Mouse (Mus musculus): Measurements from ENCODE around the gene Plk5. TPM values are rescaled to one million over a fixed set of nuclear protein-coding genes. Genes with fewer than 3 reads are reported as not detected.

The Plk5 gene
- polyA plus RNA-seq, 1 experiment from 2014 or later: 0.11 TPM

GRCm38 (mm10) chr10:80320340-80320760 is 35.9 kb upstream of the Plk5 start, which contains the start of gene 2310011J03Rik:
TSS of gene 2310011J03Rik (minus strand) at chr10:80320537.
- peak within 1 kb of the TSS; percentile 77 for H3K4me3 ChIP-seq (ENCODE audit: low read depth, low read length)
- ATAC-seq (ENCODE audit: low FRiP score) (peak; percentile 46; the same call in 1 of the 2 replicates), DNase-seq (ENCODE audit: low spot score) (peak; percentile 94)
- peaks cover 5% of the 10 kb centered on the region; the same call in 1 of the 2 replicates for H3K27me3 ChIP-seq (ENCODE audit: control insufficient read depth, insufficient read depth, low read length)
- 2% methylated on average over 33 of the region's 34 CpGs for WGBS
- peak within 1 kb of the TSS; percentile 70 for H3K9ac ChIP-seq (ENCODE audit: low read depth, low read length)
- H3K9me3 ChIP-seq (ENCODE audit: control insufficient read depth, low read length): no peaks in the 10 kb centered on the region
- H3K4me2 ChIP-seq (replicated peaks; ENCODE audit: low read depth, low read length): peak within 1 kb of the TSS; percentile 73
- no peak within 1 kb of the TSS for H3K27ac ChIP-seq (ENCODE audit: low read depth, low read length)
- H3K4me1 ChIP-seq (replicated peaks; ENCODE audit: control insufficient read depth, insufficient read depth, low read length): peaks cover 12% of the 10 kb centered on the region; the same call in 1 of the 2 replicates
- H3K36me3 ChIP-seq (ENCODE audit: control insufficient read depth, insufficient read depth, low read length): 0 out of 2 replicates have a peak, but pooled peaks cover 2% of the 10 kb centered on the region

GRCm38 (mm10) chr10:80321014-80321669 is 35.1 kb upstream of the Plk5 start:
- DNase-seq (ENCODE audit: low spot score): no peak
- no peak overlapping the region for H3K9ac ChIP-seq (ENCODE audit: low read depth, low read length)
- H3K4me1 ChIP-seq (replicated peaks; ENCODE audit: control insufficient read depth, insufficient read depth, low read length): 0 out of 2 replicates have a peak, but pooled peaks cover 7% of the 10 kb centered on the region
- H3K4me2 ChIP-seq (replicated peaks; ENCODE audit: low read depth, low read length): no peak overlapping the region
- no peak overlapping the region for H3K27ac ChIP-seq (ENCODE audit: low read depth, low read length)
- no peaks in the 10 kb centered on the region for H3K9me3 ChIP-seq (ENCODE audit: control insufficient read depth, low read length)
- 0 out of 2 replicates have a peak, but pooled peaks cover 1% of the 10 kb centered on the region for H3K36me3 ChIP-seq (ENCODE audit: control insufficient read depth, insufficient read depth, low read length)
- peaks cover 2% of the 10 kb centered on the region; the same call in 1 of the 2 replicates for H3K27me3 ChIP-seq (ENCODE audit: control insufficient read depth, insufficient read depth, low read length)
- no peak overlapping the region for H3K4me3 ChIP-seq (ENCODE audit: low read depth, low read length)
- 73% methylated on average over 6 of the region's 6 CpGs for WGBS
- ATAC-seq (ENCODE audit: low FRiP score): no peak

GRCm38 (mm10) chr10:80321670-80322581 is 34.3 kb upstream of the Plk5 start:
- Histone ChIP-seq H3K9ac (ENCODE audit: low read depth, low read length) (no peak overlapping the region), H3K36me3 (ENCODE audit: control insufficient read depth, insufficient read depth, low read length) (no peaks in the 10 kb centered on the region), H3K27me3 (ENCODE audit: control insufficient read depth, insufficient read depth, low read length) (peaks cover 2% of the 10 kb centered on the region; the same call in 1 of the 2 replicates), H3K27ac (ENCODE audit: low read depth, low read length) (no peak overlapping the region), H3K4me3 (ENCODE audit: low read depth, low read length) (no peak overlapping the region), H3K9me3 (ENCODE audit: control insufficient read depth, low read length) (no peaks in the 10 kb centered on the region), H3K4me1 (replicated peaks; ENCODE audit: control insufficient read depth, insufficient read depth, low read length) (0 out of 2 replicates have a peak, but pooled peaks cover 7% of the 10 kb centered on the region), H3K4me2 (replicated peaks; ENCODE audit: low read depth, low read length) (no peak overlapping the region)
- ATAC-seq (ENCODE audit: low FRiP score) (no peak), DNase-seq (ENCODE audit: low spot score) (no peak)
- 86% methylated on average over 21 of the region's 21 CpGs for WGBS

GRCm38 (mm10) chr10:80322811-80323211 is 33.4 kb upstream of the Plk5 start:
- no peak; the same call in 1 of the 2 replicates for ATAC-seq (ENCODE audit: low FRiP score)
- Histone ChIP-seq H3K9ac (ENCODE audit: low read depth, low read length) (peak overlapping the region; percentile 57; the same call in 1 of the 2 replicates), H3K27me3 (ENCODE audit: control insufficient read depth, insufficient read depth, low read length) (peaks cover 2% of the 10 kb centered on the region; the same call in 1 of the 2 replicates), H3K9me3 (ENCODE audit: control insufficient read depth, low read length) (no peaks in the 10 kb centered on the region), H3K4me1 (replicated peaks; ENCODE audit: control insufficient read depth, insufficient read depth, low read length) (0 out of 2 replicates have a peak, but pooled peaks cover 7% of the 10 kb centered on the region), H3K4me2 (replicated peaks; ENCODE audit: low read depth, low read length) (peak overlapping the region; percentile 97), H3K4me3 (ENCODE audit: low read depth, low read length) (peak overlapping the region; percentile 47), H3K27ac (ENCODE audit: low read depth, low read length) (no peak overlapping the region), H3K36me3 (ENCODE audit: control insufficient read depth, insufficient read depth, low read length) (no peaks in the 10 kb centered on the region)
- WGBS: 10% methylated on average over 28 of the region's 28 CpGs
- DNase-seq (ENCODE audit: low spot score): no peak

- WGBS: 2% methylated on average over 44 of the region's 46 CpGs
- H3K4me3 ChIP-seq (ENCODE audit: low read depth, low read length): peak overlapping the region; percentile 47
- peaks cover 2% of the 10 kb centered on the region; the same call in 1 of the 2 replicates for H3K27me3 ChIP-seq (ENCODE audit: control insufficient read depth, insufficient read depth, low read length)
- ATAC-seq (ENCODE audit: low FRiP score): peak; percentile 15; the same call in 1 of the 2 replicates
- no peaks in the 10 kb centered on the region for H3K9me3 ChIP-seq (ENCODE audit: control insufficient read depth, low read length)
- H3K4me1 ChIP-seq (replicated peaks; ENCODE audit: control insufficient read depth, insufficient read depth, low read length): 0 out of 2 replicates have a peak, but pooled peaks cover 7% of the 10 kb centered on the region
- H3K36me3 ChIP-seq (ENCODE audit: control insufficient read depth, insufficient read depth, low read length): no peaks in the 10 kb centered on the region
- DNase-seq (ENCODE audit: low spot score): peak; percentile 52
- peak overlapping the region; percentile 97 for H3K4me2 ChIP-seq (replicated peaks; ENCODE audit: low read depth, low read length)
- H3K27ac ChIP-seq (ENCODE audit: low read depth, low read length): no peak overlapping the region
- peak overlapping the region; percentile 57 for H3K9ac ChIP-seq (ENCODE audit: low read depth, low read length)
These were observed 32.8 kb upstream of the Plk5 start for GRCm38 (mm10) chr10:80323261-80324119.

GRCm38 (mm10) chr10:80324120-80325037 is 31.9 kb upstream of the Plk5 start:
- no peaks in the 10 kb centered on the region for H3K9me3 ChIP-seq (ENCODE audit: control insufficient read depth, low read length)
- no peak overlapping the region for H3K9ac ChIP-seq (ENCODE audit: low read depth, low read length)
- no peak for ATAC-seq (ENCODE audit: low FRiP score)
- H3K4me1 ChIP-seq (replicated peaks; ENCODE audit: control insufficient read depth, insufficient read depth, low read length): 0 out of 2 replicates have a peak, but pooled peaks cover 9% of the 10 kb centered on the region
- H3K36me3 ChIP-seq (ENCODE audit: control insufficient read depth, insufficient read depth, low read length): no peaks in the 10 kb centered on the region
- no peak overlapping the region; the same call in 1 of the 2 replicates for H3K4me2 ChIP-seq (replicated peaks; ENCODE audit: low read depth, low read length)
- peaks cover 2% of the 10 kb centered on the region; the same call in 1 of the 2 replicates for H3K27me3 ChIP-seq (ENCODE audit: control insufficient read depth, insufficient read depth, low read length)
- no peak overlapping the region for H3K4me3 ChIP-seq (ENCODE audit: low read depth, low read length)
- 76% methylated on average over 17 of the region's 17 CpGs for WGBS
- H3K27ac ChIP-seq (ENCODE audit: low read depth, low read length): no peak overlapping the region
- no peak for DNase-seq (ENCODE audit: low spot score)

GRCm38 (mm10) chr10:80325045-80325444 is 31.2 kb upstream of the Plk5 start:
- 81% methylated on average over 21 of the region's 21 CpGs for WGBS
- Histone ChIP-seq H3K4me2 (replicated peaks; ENCODE audit: low read depth, low read length) (no peak overlapping the region), H3K4me3 (ENCODE audit: low read depth, low read length) (no peak overlapping the region), H3K36me3 (ENCODE audit: control insufficient read depth, insufficient read depth, low read length) (no peaks in the 10 kb centered on the region), H3K27me3 (ENCODE audit: control insufficient read depth, insufficient read depth, low read length) (peaks cover 2% of the 10 kb centered on the region; the same call in 1 of the 2 replicates), H3K9ac (ENCODE audit: low read depth, low read length) (no peak overlapping the region), H3K27ac (ENCODE audit: low read depth, low read length) (no peak overlapping the region), H3K4me1 (replicated peaks; ENCODE audit: control insufficient read depth, insufficient read depth, low read length) (0 out of 2 replicates have a peak, but pooled peaks cover 9% of the 10 kb centered on the region), H3K9me3 (ENCODE audit: control insufficient read depth, low read length) (no peaks in the 10 kb centered on the region)
- no peak for DNase-seq (ENCODE audit: low spot score)
- ATAC-seq (ENCODE audit: low FRiP score): no peak
